Mouse (Mus musculus) frontal cortex, postnatal 10 days (tissue): ENCODE results near the gene Rpp40.

Source experiments
- DNase-seq, 2 experiments: peaks; one replicate each; pipeline ENCODE4 v3.0.0; 2022; ENCODE audit warnings: low spot score in 2 of 2, mixed read lengths in 1 of 2

Gene Rpp40

GRCm38 (mm10) chr13:35852851-35853575, 53.1 kb downstream of the Rpp40 start:
- no peak for DNase-seq

GRCm38 (mm10) chr13:35851581-35851980, 54.6 kb downstream of the Rpp40 start:
- no peak for DNase-seq

- DNase-seq: no peak
Observed at GRCm38 (mm10) chr13:35848694-35849093, 57.5 kb downstream of the Rpp40 start.

- DNase-seq: no peak
Observed at GRCm38 (mm10) chr13:35845306-35845705, 60.9 kb downstream of the Rpp40 start.
